22 mouse cellular contexts compared by ENCODE assay signal in the genomic region with DNA sequence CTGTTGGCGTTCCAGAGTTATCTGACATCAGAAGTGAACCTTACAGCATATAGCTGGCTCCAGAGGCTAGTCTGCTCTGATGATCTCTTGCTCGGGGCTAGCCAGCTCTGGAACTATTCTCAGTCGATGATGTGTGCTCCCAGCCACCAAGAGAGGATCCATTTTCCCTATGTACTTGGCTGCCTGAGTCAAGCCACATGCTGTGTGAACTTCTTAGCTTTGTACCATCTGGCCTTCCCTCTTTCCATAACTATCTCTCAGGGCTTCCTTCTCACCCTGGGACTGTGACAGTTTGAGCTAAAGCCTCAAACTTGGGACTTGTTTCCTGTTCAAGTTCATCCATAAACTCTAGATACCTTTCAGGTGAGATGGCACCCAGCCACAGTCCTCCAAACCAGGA. TPM values are rescaled to one million over a fixed set of nuclear protein-coding genes. Genes with fewer than 3 reads are reported as not detected.
DNase-seq lines count a peak whose midpoint lies in the region; ATAC-seq and TF ChIP-seq lines count a peak whose summit lies in the region.
"Had no signal": no experiment of that assay in that cellular context is flagged by ENCODE, and none has a peak within 500 bp of the region (broad histone marks: within the 10 kb centered on the region; RNA-seq: fewer than 3 reads in every experiment).

No protein-coding gene starts in this region.

- H3K4me1 ChIP-seq in stomach, embryonic 16.5 days (ENCODE audit: control insufficient read depth, insufficient read depth, low read length) = peaks cover 2% of the 10 kb centered on the region; the same call in 1 of the 2 replicates
- H3K4me1 ChIP-seq in stomach, postnatal 0 days (replicated peaks; ENCODE audit: control insufficient read depth, insufficient read depth) = no peaks in the 10 kb centered on the region

- H3K36me3 ChIP-seq in stomach, embryonic 16.5 days (ENCODE audit: control insufficient read depth, insufficient read depth, low read length) = no peaks in the 10 kb centered on the region
- no peaks in the 10 kb centered on the region for H3K36me3 ChIP-seq in stomach, postnatal 0 days (ENCODE audit: control insufficient read depth, insufficient read depth, low read length)
- H3K36me3 ChIP-seq: embryonic facial prominence, embryonic 13.5 days; embryonic facial prominence, embryonic 15.5 days; forebrain, embryonic 10.5 days; forebrain, embryonic 12.5 days; forebrain, embryonic 15.5 days had no signal

- no peak for TF ChIP-seq CTCF in stomach, postnatal 0 days (IDR thresholded peaks at IDR 0.05; ENCODE audit: low read depth)

- no peaks in the 10 kb centered on the region; the same call in 1 of the 2 replicates for H3K27me3 ChIP-seq in stomach, embryonic 16.5 days (ENCODE audit: control insufficient read depth, insufficient read depth, low read length)
- H3K27me3 ChIP-seq in stomach, postnatal 0 days (ENCODE audit: control insufficient read depth, insufficient read depth, low read length) = no peaks in the 10 kb centered on the region
- H3K27me3 ChIP-seq: embryonic facial prominence, embryonic 15.5 days; forebrain, embryonic 15.5 days had no signal

- no peak overlapping the region for H3K9ac ChIP-seq in stomach, embryonic 16.5 days (ENCODE audit: low read length)
- no peak overlapping the region for H3K9ac ChIP-seq in stomach, postnatal 0 days (ENCODE audit: low read length)
- H3K9ac ChIP-seq: embryonic facial prominence, embryonic 13.5 days; embryonic facial prominence, embryonic 15.5 days; forebrain, embryonic 12.5 days; forebrain, embryonic 15.5 days had no signal

- H3K4me3 ChIP-seq in stomach, embryonic 16.5 days (replicated peaks; ENCODE audit: low read length) = no peak overlapping the region
- no peak overlapping the region for H3K4me3 ChIP-seq in stomach, postnatal 0 days (ENCODE audit: low read depth, low read length)
- H3K4me3 ChIP-seq: embryonic facial prominence, embryonic 13.5 days; embryonic facial prominence, embryonic 15.5 days; erythroblast, embryonic 14.5 days; forebrain, embryonic 10.5 days; forebrain, embryonic 12.5 days; forebrain, embryonic 15.5 days had no signal

- 69% methylated on average over 3 of the region's 3 CpGs for WGBS in stomach, embryonic 16.5 days
- 72% methylated on average over 3 of the region's 3 CpGs for WGBS in stomach, postnatal 0 days

- no peak for DNase-seq in frontal cortex, postnatal 14 days (ENCODE audit: low spot score in 2 of 2)
- DNase-seq in stomach, postnatal 0 days (ENCODE audit: low spot score) = no peak
- DNase-seq in cerebellum, postnatal 14 days = no peak
- DNase-seq: adrenal gland, adult 2 months; adrenal gland, postnatal 10 days; adrenal gland, postnatal 25 days; cerebellum, adult 11-12 months; cerebellum, adult 2 months; cerebellum, adult 9-10 months; cerebellum, postnatal 10 days; cerebellum, postnatal 36 days; embryo, embryonic 11 days had no signal

- H3K9me3 ChIP-seq in stomach, embryonic 16.5 days (replicated peaks; ENCODE audit: control insufficient read depth, low read length) = no peaks in the 10 kb centered on the region
- H3K9me3 ChIP-seq in stomach, postnatal 0 days (ENCODE audit: control insufficient read depth, low read length) = 0 out of 2 replicates have a peak, but pooled peaks cover 2% of the 10 kb centered on the region
- H3K9me3 ChIP-seq: embryonic facial prominence, embryonic 13.5 days; embryonic facial prominence, embryonic 15.5 days; forebrain, embryonic 12.5 days; forebrain, embryonic 15.5 days had no signal

- H3K27ac ChIP-seq in stomach, embryonic 16.5 days (ENCODE audit: low read length) = peak overlapping the region; percentile 15; the same call in 1 of the 2 replicates
- no peak overlapping the region for H3K27ac ChIP-seq in stomach, postnatal 0 days (replicated peaks)
- H3K27ac ChIP-seq: embryonic facial prominence, embryonic 13.5 days; embryonic facial prominence, embryonic 15.5 days; forebrain, embryonic 10.5 days; forebrain, embryonic 12.5 days; forebrain, embryonic 15.5 days had no signal

- TF ChIP-seq EP300 in stomach, postnatal 0 days (optimal IDR thresholded peaks at IDR 0.05) = no peak

- no peak overlapping the region for H3K4me2 ChIP-seq in stomach, embryonic 16.5 days (ENCODE audit: low read depth, low read length)
- H3K4me2 ChIP-seq in stomach, postnatal 0 days (replicated peaks; ENCODE audit: low read depth) = no peak overlapping the region
- H3K4me2 ChIP-seq: embryonic facial prominence, embryonic 13.5 days; embryonic facial prominence, embryonic 15.5 days; forebrain, embryonic 12.5 days; forebrain, embryonic 15.5 days had no signal

- ATAC-seq in frontal cortex, adult (ENCODE audit: low TSS enrichment) = peak; percentile 67; the same call in 1 of the 2 replicates
- ATAC-seq in stomach, embryonic 16.5 days (ENCODE audit: insufficient read depth, low FRiP score) = no peak
- ATAC-seq in stomach, postnatal 0 days (ENCODE audit: low FRiP score, low TSS enrichment) = no peak
- ATAC-seq: forebrain, embryonic 15.5 days had no signal

RNA-seq across cellular contexts. Expression of a gene that starts 16.2 kb away (rescaled TPM):
- polyA plus RNA-seq in stomach, embryonic 16.5 days (2015; fragmentation: Nextera tagmentation; extraction: Ambion mirVana) = 127 and 139 TPM in 2 replicates
- 54.4 and 55.6 TPM in 2 replicates for polyA plus RNA-seq in stomach, postnatal 0 days (2015; fragmentation: Nextera tagmentation; extraction: Ambion mirVana)

RNA-seq across cellular contexts. Expression of a gene that starts 31.2 kb away (rescaled TPM):
- 3.3 and 4.9 TPM in 2 replicates for polyA plus RNA-seq in stomach, embryonic 16.5 days (2015; fragmentation: Nextera tagmentation; extraction: Ambion mirVana)
- polyA plus RNA-seq in stomach, postnatal 0 days (2015; fragmentation: Nextera tagmentation; extraction: Ambion mirVana) = 10.1 and 12.8 TPM in 2 replicates
- polyA plus RNA-seq: adrenal gland, adult 2 months; C2C12; embryonic facial prominence, embryonic 11.5 days; embryonic facial prominence, embryonic 13.5 days; erythroblast, embryonic 14.5 days; forebrain, embryonic 10.5 days had no signal
